Mouse (Mus musculus) CH12.LX (cell line): ENCODE data around the gene Msi2. TPM values are rescaled to one million over a fixed set of nuclear protein-coding genes. Genes with fewer than 3 reads are reported as not detected.

Experiments
- DNase-seq: peaks from one replicate; pipeline ENCODE4 v3.0.0-alpha.2; 2013; ENCODE audit errors: extremely low read depth
- H3K27ac ChIP-seq: 2 replicates; pipeline ENCODE4 v1.5.1; 2012; ENCODE audit warnings: low read depth, mild to moderate bottlenecking, control low read depth, moderate library complexity; ENCODE audit not compliant: insufficient read depth
- H3K27me3 ChIP-seq: replicated peaks from 2 replicates; pipeline ENCODE3; 2012; ENCODE audit warnings: inconsistent platforms
- H3K36me3 ChIP-seq, 2 experiments: replicated peaks in 1 of 2; 2 replicates each; pipeline versions ENCODE3 to v1.6.1; 2012; ENCODE audit warnings: inconsistent platforms in 1 of 2, low read length in 1 of 2, mild to moderate bottlenecking in 1 of 2, mixed read lengths in 1 of 2, moderate library complexity in 1 of 2; ENCODE audit not compliant: control insufficient read depth in 1 of 2, insufficient read depth in 1 of 2
- H3K4me1 ChIP-seq, 2 experiments: 2 replicates each; pipeline ENCODE4 v1.6.1; 2012; ENCODE audit warnings: inconsistent platforms in 1 of 2, moderate library complexity in 1 of 2; ENCODE audit not compliant: insufficient read depth in 2 of 2, control insufficient read depth in 1 of 2
- H3K4me2 ChIP-seq: 2 replicates; pipeline ENCODE4 v1.6.1; 2012; ENCODE audit warnings: low read depth, mild to moderate bottlenecking, control low read depth; ENCODE audit not compliant: poor library complexity, insufficient read depth, severe bottlenecking
- H3K4me3 ChIP-seq, 3 experiments: fragments of 150-350 bp in 1 of 3; sonication (generic) in 1 of 3; replicated peaks in 1 of 3; 2 replicates each; pipeline versions ENCODE3 to v1.5.1; 2011 to 2012; ENCODE audit warnings: low read depth in 2 of 3, low read length in 2 of 3, mild to moderate bottlenecking in 2 of 3, moderate library complexity in 2 of 3, control low read depth in 1 of 3, improper control_type of control experiment in 1 of 3, inconsistent platforms in 1 of 3, mixed read lengths in 1 of 3; ENCODE audit not compliant: poor library complexity in 1 of 3
- H3K79me2 ChIP-seq: replicated peaks from 2 replicates; pipeline ENCODE4 v1.6.1; 2012; ENCODE audit warnings: mild to moderate bottlenecking, moderate library complexity; ENCODE audit not compliant: control insufficient read depth, poor library complexity, insufficient read depth, severe bottlenecking; ENCODE audit errors: extremely low read depth
- H3K9ac ChIP-seq: 2 replicates; pipeline ENCODE4 v1.6.1; 2012; ENCODE audit warnings: low read depth, mild to moderate bottlenecking, control low read depth, moderate library complexity; ENCODE audit not compliant: insufficient read depth
- H3K9me3 ChIP-seq: replicated peaks from 2 replicates; pipeline ENCODE3; 2012; ENCODE audit warnings: low read length, inconsistent platforms, mixed read lengths
- BHLHE40 ChIP-seq: IDR thresholded peaks from 2 replicates; pipeline ENCODE4 v1.6.1; 2011; ENCODE audit warnings: mild to moderate bottlenecking, low read depth, low read length, improper control_type of control experiment
- E2F4 ChIP-seq: IDR thresholded peaks from 2 replicates; pipeline ENCODE4 v1.6.1; 2011; ENCODE audit warnings: low read depth, low read length, improper control_type of control experiment; ENCODE audit not compliant: insufficient replicate concordance
- ETS1 ChIP-seq: conservative IDR thresholded peaks from 2 replicates; pipeline ENCODE4 v1.6.1; 2012; ENCODE audit warnings: low read depth, mild to moderate bottlenecking, inconsistent platforms, low read length, improper control_type of control experiment, moderate library complexity
- GABPA ChIP-seq: IDR thresholded peaks from 2 replicates; pipeline ENCODE4 v1.6.1; 2012; ENCODE audit warnings: low read depth, low read length, improper control_type of control experiment, inconsistent platforms; ENCODE audit not compliant: insufficient replicate concordance
- IRF4 ChIP-seq: IDR thresholded peaks from 2 replicates; pipeline ENCODE4 v1.6.1; 2014; ENCODE audit warnings: low read depth, mild to moderate bottlenecking, inconsistent platforms, low read length, improper control_type of control experiment
- JUN ChIP-seq: IDR thresholded peaks from 2 replicates; pipeline ENCODE4 v1.6.1; 2011; ENCODE audit warnings: low read depth, mild to moderate bottlenecking, low read length, improper control_type of control experiment, moderate library complexity; ENCODE audit not compliant: insufficient read depth
- JUND ChIP-seq: conservative IDR thresholded peaks from 2 replicates; pipeline ENCODE4 v1.6.1; 2011; ENCODE audit warnings: low read depth, low read length, improper control_type of control experiment
- KAT2A ChIP-seq: IDR thresholded peaks from 2 replicates; pipeline ENCODE4 v1.6.1; 2012; ENCODE audit warnings: low read length, improper control_type of control experiment, inconsistent platforms; ENCODE audit not compliant: insufficient replicate concordance
- MAX ChIP-seq: IDR thresholded peaks from 2 replicates; pipeline ENCODE4 v1.6.1; 2011; ENCODE audit warnings: low read length, improper control_type of control experiment
- MAZ ChIP-seq: IDR thresholded peaks from 2 replicates; pipeline ENCODE4 v1.6.1; 2012; ENCODE audit warnings: low read depth, mild to moderate bottlenecking, inconsistent platforms, low read length, improper control_type of control experiment, moderate library complexity
- MEF2A ChIP-seq: IDR thresholded peaks from 2 replicates; pipeline ENCODE4 v1.6.1; 2014; ENCODE audit warnings: low read depth, mild to moderate bottlenecking, inconsistent platforms, low read length, improper control_type of control experiment, borderline replicate concordance
- MXI1 ChIP-seq: IDR thresholded peaks from 2 replicates; pipeline ENCODE4 v1.6.1; 2011; ENCODE audit warnings: mild to moderate bottlenecking, low read depth, low read length, improper control_type of control experiment
- NRF1 ChIP-seq: IDR thresholded peaks from 2 replicates; pipeline ENCODE4 v1.6.1; 2014; ENCODE audit warnings: low read depth, mild to moderate bottlenecking, inconsistent platforms, low read length, improper control_type of control experiment, moderate library complexity
- PAX5 ChIP-seq: IDR thresholded peaks from 2 replicates; pipeline ENCODE4 v1.6.1; 2012; ENCODE audit warnings: low read length, inconsistent platforms, mixed read lengths
- POLR2A ChIP-seq: IDR thresholded peaks from 2 replicates; pipeline ENCODE4 v1.6.1; 2011; ENCODE audit warnings: low read depth, mild to moderate bottlenecking, improper control_type of control experiment, low read length
- SIN3A ChIP-seq: IDR thresholded peaks from 2 replicates; pipeline ENCODE4 v1.6.1; 2012; ENCODE audit warnings: low read length, improper control_type of control experiment, inconsistent platforms
- SMC3 ChIP-seq: IDR thresholded peaks from 2 replicates; pipeline ENCODE4 v1.6.1; 2011; ENCODE audit warnings: low read depth, low read length, improper control_type of control experiment
- TBP ChIP-seq: conservative IDR thresholded peaks from 2 replicates; pipeline ENCODE4 v1.6.1; 2011; ENCODE audit warnings: low read depth, low read length, improper control_type of control experiment
- TCF12 ChIP-seq: IDR thresholded peaks from 2 replicates; pipeline ENCODE4 v1.6.1; 2014; ENCODE audit warnings: low read depth, mild to moderate bottlenecking, inconsistent platforms, low read length, improper control_type of control experiment
- UBTF ChIP-seq: IDR thresholded peaks from 2 replicates; pipeline ENCODE4 v1.6.1; 2012; ENCODE audit warnings: low read depth, mild to moderate bottlenecking, inconsistent platforms, low read length, improper control_type of control experiment, moderate library complexity
- USF2 ChIP-seq: conservative IDR thresholded peaks from 2 replicates; pipeline ENCODE4 v1.6.1; 2011; ENCODE audit warnings: low read depth, low read length, improper control_type of control experiment
- ZKSCAN1 ChIP-seq: IDR thresholded peaks from 2 replicates; pipeline ENCODE4 v1.6.1; 2012; ENCODE audit warnings: low read depth, inconsistent platforms, low read length, improper control_type of control experiment, borderline replicate concordance
- ZMIZ1 ChIP-seq: IDR thresholded peaks from 2 replicates; pipeline ENCODE4 v1.6.1; 2012; ENCODE audit warnings: low read depth, mild to moderate bottlenecking, inconsistent platforms, low read length, improper control_type of control experiment
- dilution Hi-C: fragments of 300-500 bp; cut with MboI; formaldehyde crosslinking; loops from 2 replicates; pipeline ENCODE4 v1.14.3; 2020; ENCODE audit warnings: low sequenced_read_pairs; ENCODE audit not compliant: extremely low pct_unique_long_range_greater_than_20kb, extremely low pct_ligation_motif_present
- in situ Hi-C: fragments of 300-500 bp; cut with MboI; formaldehyde crosslinking; loops from 3 replicates; pipeline ENCODE4 v1.14.3; 2019; ENCODE audit warnings: low sequenced_read_pairs, low pct_ligation_motif_present, low pct_unique_long_range_greater_than_20kb, mixed read lengths
- polyA plus RNA-seq: library from polyadenylated mRNA; unstranded; fragments of >175 nt; gene quantifications from 2 replicates; pipeline ENCODE4 v1.2.1, GENCODE M21; 2012; ENCODE audit warnings: low read depth; ENCODE audit not compliant: insufficient read length
- total RNA-seq, 2 experiments: library from RNA; depleted of rRNA; stranded (reverse); fragments of 300-350 nt in 1 of 2; fragments of >200 nt in 1 of 2; gene quantifications; 2 replicates each; pipeline ENCODE4 v1.2.3; 2012 to 2014

Msi2 gene
- total and polyA plus RNA-seq, 3 experiments: 40.3 to 73.1 (median 52.6) TPM

DNA sequence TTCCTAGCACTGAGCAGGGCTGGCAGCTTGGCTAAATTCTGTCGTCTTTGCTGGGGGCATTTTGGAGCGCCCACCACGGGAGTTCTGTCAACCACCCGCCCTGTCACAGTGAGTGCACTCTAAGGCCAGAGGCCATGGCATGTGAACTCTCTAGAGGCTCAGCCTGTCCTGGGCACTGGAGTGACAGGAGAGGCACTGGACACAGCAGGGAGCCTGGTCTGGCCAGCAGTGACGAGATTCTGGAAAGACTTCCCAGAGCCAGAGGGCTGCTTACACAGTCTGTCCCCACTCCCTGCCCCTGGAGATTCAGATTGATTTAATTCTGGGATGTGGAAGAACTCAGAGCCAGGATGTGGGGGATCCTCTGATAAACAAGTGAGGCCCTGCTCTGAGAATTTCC, 318.9 kb downstream of the Msi2 start:
- in situ Hi-C loops: no loop called here

GRCm38 (mm10) chr11:88399028-88399427, 319.3 kb downstream of the Msi2 start:
- Histone ChIP-seq H3K27me3 (no peaks in the 10 kb centered on the region), H3K79me2 (no peaks in the 10 kb centered on the region), H3K27ac (no peak overlapping the region), H3K36me3 (peaks cover 5 to 63% of the 10 kb centered on the region in 2 experiments), H3K4me1 (peaks cover 22 to 62% of the 10 kb centered on the region in 2 experiments), H3K9ac (no peak overlapping the region), H3K4me2 (no peak overlapping the region)
- dilution Hi-C loops: no loop called here
- no peak for TF ChIP-seq USF2
- TF ChIP-seq JUND: no peak
- no peak for TF ChIP-seq MAX
- no peak for TF ChIP-seq E2F4
- no peak for TF ChIP-seq SMC3
- TF ChIP-seq, all 38 proteins: peak for 0
- in situ Hi-C loops: no loop called here
- Histone ChIP-seq H3K9me3 (no peaks in the 10 kb centered on the region), H3K4me3 (no peak overlapping the region)
- no peak for DNase-seq

More for the DNA sequence above, 318.9 kb downstream of the Msi2 start:
- no peak overlapping the region for H3K4me3 ChIP-seq
- H3K4me1 ChIP-seq: peaks cover 22 to 62% of the 10 kb centered on the region in 2 experiments
- H3K27ac ChIP-seq: no peak overlapping the region
- dilution Hi-C loops: no loop called here
- H3K27me3 ChIP-seq: no peaks in the 10 kb centered on the region
- no peak overlapping the region for H3K9ac ChIP-seq
- no peaks in the 10 kb centered on the region for H3K79me2 ChIP-seq
- H3K9me3 ChIP-seq: no peaks in the 10 kb centered on the region
- no peak overlapping the region for H3K4me2 ChIP-seq
- DNase-seq: no peak
- TF ChIP-seq JUND: no peak
- TF ChIP-seq TCF12: no peak
- TF ChIP-seq JUN: no peak
- TF ChIP-seq ZKSCAN1: no peak
- TF ChIP-seq MXI1: no peak
- TF ChIP-seq ZMIZ1: no peak
- no peak for TF ChIP-seq BHLHE40
- no peak for TF ChIP-seq POLR2A
- no peak for TF ChIP-seq UBTF
- no peak for TF ChIP-seq TBP
- TF ChIP-seq KAT2A: no peak
- TF ChIP-seq SIN3A: no peak
- no peak for TF ChIP-seq MAZ
- TF ChIP-seq MEF2A: no peak
- TF ChIP-seq ETS1: no peak
- TF ChIP-seq PAX5: no peak
- TF ChIP-seq NRF1: no peak
- no peak for TF ChIP-seq IRF4
- no peak for TF ChIP-seq GABPA
- H3K36me3 ChIP-seq: peaks cover 1 to 61% of the 10 kb centered on the region in 2 experiments
